Mouse (Mus musculus) embryo, embryonic 11 days (tissue): ENCODE data around the gene Olfr155.

Experiments used
- DNase-seq: peaks from one replicate; pipeline ENCODE4 v3.0.0-alpha.2; 2015

The Olfr155 gene

GRCm38 (mm10) chr4:43897209-43897608 is 45.8 kb downstream of the Olfr155 start:
- DNase-seq, result no peak

- no peak for DNase-seq
Observed at GRCm38 (mm10) chr4:43899197-43899596, 47.8 kb downstream of the Olfr155 start.

- no peak for DNase-seq
Observed at GRCm38 (mm10) chr4:43903690-43904089, 52.3 kb downstream of the Olfr155 start.

- DNase-seq, result peak; percentile 65
Observed at GRCm38 (mm10) chr4:43906443-43906842, 55.1 kb downstream of the Olfr155 start.
